Mouse (Mus musculus): ENCODE measurements around the gene Ccdc107. TPM values are rescaled to one million over a fixed set of nuclear protein-coding genes. Genes with fewer than 3 reads are reported as not detected.

The Ccdc107 gene
- total RNA-seq, 2 experiments from 2014 or later, result 25.7 to 25.9 TPM

GRCm38 (mm10) chr4:43506536-43507185, 14.0 kb downstream of the Ccdc107 start, which contains the start of gene Car9:
Gene Car9, plus strand, starts transcription at chr4:43506966.
- intact Hi-C loops (cut with DNase I; ENCODE audit: low total_unique reads), result no loop called here
- peak; percentile 46 for DNase-seq

GRCm38 (mm10) chr4:43507938-43508665, 15.4 kb downstream of the Ccdc107 start:
- intact Hi-C loops (cut with DNase I; ENCODE audit: low total_unique reads), result no loop called here
- no peak for DNase-seq

DNA sequence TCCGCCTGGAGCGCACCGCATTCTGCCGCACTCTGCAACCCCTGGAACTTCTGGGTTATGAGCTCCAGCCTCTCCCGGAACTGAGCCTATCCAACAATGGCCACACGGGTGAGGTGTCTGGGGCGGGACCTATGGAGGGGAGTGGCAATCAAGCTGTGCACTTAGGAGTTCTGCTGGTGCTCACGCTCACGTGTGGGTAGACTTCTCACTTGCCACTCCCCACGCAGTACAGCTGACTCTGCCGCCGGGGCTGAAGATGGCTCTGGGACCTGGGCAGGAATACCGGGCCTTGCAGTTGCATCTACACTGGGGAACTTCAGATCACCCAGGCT, 15.9 kb downstream of the Ccdc107 start:
- DNase-seq, result no peak
- intact Hi-C loops (cut with DNase I; ENCODE audit: low total_unique reads), result no loop called here

DNA sequence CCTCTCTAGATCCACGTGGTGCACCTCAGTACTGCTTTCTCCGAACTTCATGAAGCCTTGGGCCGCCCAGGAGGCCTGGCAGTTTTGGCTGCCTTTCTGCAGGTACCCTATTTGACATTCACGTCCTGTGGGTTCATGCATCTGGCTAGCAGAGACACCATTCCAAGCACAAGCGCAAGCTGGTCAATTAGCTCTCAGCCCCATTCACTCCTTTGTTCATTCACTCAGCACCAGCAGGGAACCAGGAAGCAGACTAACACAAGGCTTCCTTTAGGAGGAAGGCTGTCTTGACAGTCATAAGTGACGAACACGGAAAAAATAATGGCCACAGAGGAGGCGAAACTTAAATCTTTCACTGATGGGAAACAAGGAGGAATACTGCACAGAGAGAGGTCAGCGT, 16.4 kb downstream of the Ccdc107 start:
- DNase-seq, result no peak
- intact Hi-C loops (cut with DNase I; ENCODE audit: low total_unique reads), result no loop called here

DNA sequence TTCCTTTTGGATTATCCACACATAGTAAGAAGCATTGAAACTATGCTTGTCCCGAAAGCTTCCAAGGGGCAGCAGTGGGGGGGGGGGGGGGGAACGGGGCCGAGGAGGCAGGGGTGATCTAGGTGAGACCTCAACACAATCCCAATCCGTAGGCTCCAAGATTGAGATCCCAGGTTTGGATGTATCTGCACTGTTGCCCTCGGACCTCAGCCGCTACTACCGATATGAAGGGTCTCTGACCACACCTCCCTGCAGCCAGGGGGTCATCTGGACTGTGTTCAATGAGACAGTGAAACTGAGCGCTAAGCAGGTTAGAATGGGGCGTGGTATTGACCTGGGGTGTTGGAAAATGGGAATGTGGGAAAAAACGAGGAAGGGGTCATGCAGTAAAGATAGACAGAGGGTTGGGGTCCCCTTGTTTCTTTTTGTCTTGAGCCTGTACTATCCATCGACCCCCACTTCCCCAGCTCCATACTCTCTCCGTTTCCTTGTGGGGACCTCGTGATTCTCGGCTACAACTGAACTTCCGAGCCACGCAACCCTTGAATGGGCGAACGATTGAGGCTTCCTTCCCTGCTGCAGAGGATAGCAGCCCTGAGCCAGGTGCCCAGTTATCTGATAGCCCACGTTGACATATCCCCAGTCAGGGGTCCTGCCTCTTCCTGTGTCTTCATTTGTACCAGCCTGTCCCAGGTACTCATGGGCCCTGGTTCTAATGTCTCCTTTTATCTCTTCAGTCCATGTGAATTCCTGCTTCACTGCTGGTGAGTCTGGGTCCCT, 19.2 kb downstream of the Ccdc107 start:
- DNase-seq, result no peak

GRCm38 (mm10) chr4:43512653-43513052, 20.0 kb downstream of the Ccdc107 start:
- intact Hi-C loops (cut with DNase I; ENCODE audit: low total_unique reads), result no loop called here

More for the DNA sequence above, 19.2 kb downstream of the Ccdc107 start:
- intact Hi-C loops (cut with DNase I; ENCODE audit: low total_unique reads), result no loop called here

DNA sequence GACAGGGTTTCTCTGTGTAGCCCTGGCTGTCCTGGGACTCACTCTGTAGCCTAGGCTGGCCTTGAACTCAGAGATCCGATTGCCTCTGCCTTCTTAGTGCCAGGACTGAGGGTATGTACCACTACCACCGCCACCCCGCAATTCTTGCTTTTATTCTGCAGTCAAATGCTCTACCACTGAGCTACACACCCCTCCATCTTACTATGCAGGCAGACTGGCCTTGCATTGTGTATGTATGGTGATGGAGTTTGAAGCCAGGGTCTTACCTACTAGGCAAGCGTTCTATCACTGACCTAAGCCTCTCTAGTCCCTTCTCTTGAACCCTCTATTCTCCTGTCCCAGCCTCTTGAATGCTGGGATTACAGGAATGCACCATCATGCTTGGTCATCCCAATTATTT, 20.6 kb downstream of the Ccdc107 start:
- no peak for DNase-seq
- intact Hi-C loops (cut with DNase I; ENCODE audit: low total_unique reads), result no loop called here

More at GRCm38 (mm10) chr4:43512653-43513052, 20.0 kb downstream of the Ccdc107 start:
- DNase-seq, result no peak

DNA sequence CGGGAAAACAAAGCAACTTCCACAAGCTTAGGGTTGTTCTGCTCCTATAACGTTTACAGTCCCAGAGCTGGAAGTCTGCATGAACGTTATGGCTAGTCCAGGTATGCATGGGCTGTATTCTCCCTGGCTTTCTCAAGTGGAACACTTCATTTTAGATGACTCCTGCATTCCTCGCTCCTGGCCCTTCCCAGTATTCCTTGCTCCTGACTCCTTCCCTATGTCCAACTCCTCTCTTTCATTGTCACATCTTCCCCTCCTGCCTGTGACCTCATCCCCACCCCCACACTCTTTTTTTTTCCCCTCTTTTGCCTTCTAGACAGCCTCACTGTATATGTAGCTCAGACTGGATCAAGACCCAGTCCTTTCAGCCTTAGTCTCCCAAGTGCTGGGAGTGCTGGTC, 21.1 kb downstream of the Ccdc107 start:
- intact Hi-C loops (cut with DNase I; ENCODE audit: low total_unique reads), result no loop called here
- no peak for DNase-seq

- intact Hi-C loops (cut with DNase I; ENCODE audit: low total_unique reads), result no loop called here
- DNase-seq, result no peak
Measured at GRCm38 (mm10) chr4:43515764-43516708, 23.3 kb downstream of the Ccdc107 start.

GRCm38 (mm10) chr4:43519551-43519950, 26.9 kb downstream of the Ccdc107 start:
- intact Hi-C loops (cut with DNase I; ENCODE audit: low total_unique reads), result no loop called here
- DNase-seq, result no peak

DNA sequence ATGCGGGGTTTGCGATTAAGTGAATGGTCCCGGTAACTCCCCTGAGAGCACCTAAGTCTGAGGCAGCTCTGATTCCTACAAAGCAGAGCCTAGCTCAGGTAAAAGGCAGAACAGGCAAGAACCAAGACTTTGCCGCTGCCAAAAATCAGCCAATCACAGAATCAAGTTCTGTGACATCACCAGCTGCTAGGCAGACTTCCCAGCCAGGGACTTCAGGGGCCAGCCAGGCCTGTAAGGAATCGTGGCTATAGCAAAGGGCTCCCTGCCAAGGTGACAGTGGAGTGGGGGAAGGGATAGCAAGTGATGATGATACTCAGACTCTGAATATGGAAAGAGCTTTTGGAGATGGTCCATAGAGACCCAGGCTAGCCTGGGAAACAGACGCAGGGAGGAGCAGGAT, 27.3 kb downstream of the Ccdc107 start:
- peak; percentile 87 for DNase-seq
- intact Hi-C loops (cut with DNase I; ENCODE audit: low total_unique reads), result no loop called here

- intact Hi-C loops (cut with DNase I; ENCODE audit: low total_unique reads), result no loop called here
- DNase-seq, result no peak
Measured at GRCm38 (mm10) chr4:43527880-43528279, 35.2 kb downstream of the Ccdc107 start.

- intact Hi-C loops (cut with DNase I; ENCODE audit: low total_unique reads), result no loop called here
- DNase-seq, result no peak
Measured at GRCm38 (mm10) chr4:43528487-43528886, 35.8 kb downstream of the Ccdc107 start.

DNA sequence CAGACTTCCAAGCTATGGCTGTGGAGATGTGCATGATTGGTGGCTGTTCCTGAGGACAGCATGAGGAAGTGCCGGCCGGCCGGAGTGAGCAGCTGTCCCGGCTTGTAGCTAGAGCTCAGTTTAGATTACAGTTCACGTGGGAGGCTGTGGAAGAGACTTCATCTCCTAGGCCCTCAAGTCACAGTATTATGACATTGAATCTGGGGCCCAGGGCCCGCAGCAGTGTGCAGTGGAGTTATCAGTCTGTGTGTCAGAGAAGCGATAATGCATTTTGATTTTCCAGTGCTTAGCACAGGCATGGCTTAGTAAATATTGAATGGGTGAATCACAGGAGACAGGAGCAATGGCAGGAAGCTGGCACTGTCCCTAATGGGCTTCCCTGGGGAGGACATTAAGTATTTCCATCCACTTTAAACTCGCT, 37.4 kb downstream of the Ccdc107 start:
- intact Hi-C loops (cut with DNase I; ENCODE audit: low total_unique reads), result loop anchor here (5.0 kb wide), 1 partner anchor 97 kb away; no protein-coding TSS in a partner anchor
- DNase-seq, result peak; percentile 29

DNA sequence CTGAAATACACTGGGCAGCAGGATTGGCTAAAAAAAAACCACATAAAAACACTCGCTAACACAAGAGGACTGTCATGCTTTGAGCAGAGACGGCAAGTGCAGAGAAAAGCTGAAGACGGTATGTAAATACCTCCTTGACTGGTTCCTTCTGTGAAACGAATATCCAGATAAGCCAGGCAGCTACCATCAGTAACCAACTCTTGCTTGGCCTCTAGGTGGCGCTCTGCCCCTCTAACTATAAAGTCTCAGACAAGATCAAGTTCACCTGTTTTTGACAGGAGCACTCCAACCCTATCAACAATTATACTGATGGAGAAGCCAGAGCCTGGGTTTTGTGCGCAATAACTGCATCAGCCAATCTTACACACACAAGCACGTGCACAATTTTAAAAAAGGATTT, 37.9 kb downstream of the Ccdc107 start:
- intact Hi-C loops (cut with DNase I; ENCODE audit: low total_unique reads), result loop anchor here (5.0 kb wide), 1 partner anchor 97 kb away; no protein-coding TSS in a partner anchor

GRCm38 (mm10) chr4:43533270-43533669, 40.6 kb downstream of the Ccdc107 start:
- no peak for DNase-seq
- intact Hi-C loops (cut with DNase I; ENCODE audit: low total_unique reads), result loop anchor here (5.0 kb wide), 1 partner anchor 94 kb away; no protein-coding TSS in a partner anchor

More for the DNA sequence above, 37.9 kb downstream of the Ccdc107 start:
- DNase-seq, result peak; percentile 77

GRCm38 (mm10) chr4:43535628-43536027, 42.9 kb downstream of the Ccdc107 start:
- intact Hi-C loops (cut with DNase I; ENCODE audit: low total_unique reads), result no loop called here
- DNase-seq, result no peak

DNA sequence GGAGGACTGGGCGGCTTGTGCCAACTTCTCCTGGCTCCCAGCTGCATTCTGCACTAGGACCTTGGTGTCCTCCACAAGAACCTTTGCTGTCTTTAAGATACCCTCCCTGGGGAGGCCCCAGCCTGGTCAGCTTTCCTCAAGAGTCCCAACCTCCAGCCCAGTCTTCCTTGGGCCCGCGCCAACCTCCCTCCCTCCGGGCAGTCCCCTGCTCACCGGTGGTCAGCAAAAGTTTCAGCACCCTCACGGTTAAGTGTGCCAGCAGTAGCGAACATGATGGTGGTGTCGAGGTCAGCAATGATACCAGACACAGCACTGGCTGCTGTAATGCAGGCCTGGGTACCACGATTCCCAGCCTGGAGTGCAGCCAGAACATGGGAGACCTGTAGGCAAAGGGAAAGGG, 43.3 kb downstream of the Ccdc107 start:
- intact Hi-C loops (cut with DNase I; ENCODE audit: low total_unique reads), result no loop called here
- DNase-seq, result no peak

DNA sequence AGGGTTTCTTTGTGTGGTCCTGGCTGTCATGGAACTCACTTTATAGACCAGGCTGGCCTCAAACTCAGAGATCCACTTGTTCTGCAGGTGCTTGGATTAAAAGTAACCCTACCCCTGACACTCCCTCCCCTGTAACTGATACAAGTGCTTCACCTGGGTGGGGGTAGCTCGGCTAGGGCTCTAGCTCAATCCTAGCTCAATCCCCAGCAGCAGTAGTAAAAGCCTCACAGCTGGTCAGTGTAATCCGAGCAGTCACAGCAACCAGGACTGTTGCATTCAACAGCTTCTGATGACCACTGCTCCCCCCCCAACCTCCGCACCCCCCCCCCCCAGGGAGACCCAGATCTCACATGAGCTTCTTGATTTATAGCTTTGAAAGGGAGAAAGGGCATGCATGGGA, 49.3 kb downstream of the Ccdc107 start:
- intact Hi-C loops (cut with DNase I; ENCODE audit: low total_unique reads), result no loop called here
- no peak for DNase-seq

All from gastrocnemius, postnatal 14 days (tissue).